Mouse (Mus musculus): ENCODE results near the gene Rapgef4.

GRCm38 (mm10) chr2:71951212-71951611 is 29.8 kb upstream of the Rapgef4 start:
- TF ChIP-seq POLR2A (IDR thresholded peaks at IDR 0.05; ENCODE audit: extremely low read depth, insufficient read depth, low read length), result no peak
- no peak for TF ChIP-seq CTCF (IDR thresholded peaks at IDR 0.05; ENCODE audit: low read depth, low read length)

Data from liver, adult 2 months (tissue).